Mouse (Mus musculus) subcutaneous adipose tissue, adult 2 months (tissue): ENCODE data around the gene Psmb7. TPM values are rescaled to one million over a fixed set of nuclear protein-coding genes. Genes with fewer than 3 reads are reported as not detected.

ENCODE experiments used
- polyA plus RNA-seq: library from polyadenylated mRNA; depleted of rRNA; stranded (reverse); fragments of >200 nt; gene quantifications from 2 replicates; pipeline ENCODE4 v1.2.3, GENCODE M21; 2012; ENCODE audit warnings: low replicate concordance; rRNA removed

The Psmb7 gene
- polyA plus RNA-seq = 97.0 and 125 TPM in 2 replicates

GRCm38 (mm10) chr2:38643625-38644427 lies at the start of gene Psmb7:
Psmb7 (minus strand) TSS chr2:38644087.

Other genes with a start within 250 kb of the Psmb7 start
- 52.1 and 73.3 TPM in 2 replicates for gene Nek6, start 132.4 kb downstream of the Psmb7 start, polyA plus RNA-seq
- 0.03 TPM in 1 of 2 replicates, not detected in the other for gene Nr5a1, start 70.5 kb upstream of the Psmb7 start, polyA plus RNA-seq